Mouse (Mus musculus): Measurements from ENCODE around the gene Ehhadh. TPM values are rescaled to one million over a fixed set of nuclear protein-coding genes. Genes with fewer than 3 reads are reported as not detected.
A peak's percentile ranks its signal among the peaks of the same experiment; 100 is the strongest.

Gene Ehhadh
- polyA plus RNA-seq, 2 experiments from 2014 or later = 7.5 to 8.7 TPM

- peak; percentile 15 for ATAC-seq
These were observed 60.2 kb downstream of the Ehhadh start for GRCm38 (mm10) chr16:21727421-21727820.

- no peak for ATAC-seq
These were observed 63.3 kb downstream of the Ehhadh start for GRCm38 (mm10) chr16:21724261-21724660.

GRCm38 (mm10) chr16:21719770-21720169 lies 67.8 kb downstream of the Ehhadh start:
- no peak for ATAC-seq

- no peak for ATAC-seq
These were observed 73.1 kb downstream of the Ehhadh start for GRCm38 (mm10) chr16:21714516-21714915.

Other genes with a start within 250 kb of the Ehhadh start
- gene 2510009E07Rik, start 93.1 kb downstream of the Ehhadh start, polyA plus RNA-seq (2017; shearing (Covaris generic)) = 1 to 10 TPM; 3.4 to 3.8 TPM
- under 1 TPM; 0.44 to 0.51 TPM for gene Map3k13, start 6.5 kb upstream of the Ehhadh start, polyA plus RNA-seq (2017; shearing (Covaris generic))
- gene Tmem41a, start 159.7 kb upstream of the Ehhadh start, polyA plus RNA-seq (2017; shearing (Covaris generic)) = 1 to 10 TPM; 3.0 to 4.7 TPM
- gene Liph, start 207.9 kb upstream of the Ehhadh start, polyA plus RNA-seq (2017; shearing (Covaris generic)) = under 1 TPM; 0.26 to 0.79 TPM
- 10 to 100 TPM; 16.6 to 20.1 TPM for gene Senp2, start 221.7 kb upstream of the Ehhadh start, polyA plus RNA-seq (2017; shearing (Covaris generic))

All from CD4-positive, CD25-positive, alpha-beta regulatory T cell, adult 4 months (primary cell).